Mouse (Mus musculus) skeletal muscle tissue, postnatal 0 days (tissue): ENCODE data around the gene Gar1. TPM values are rescaled to one million over a fixed set of nuclear protein-coding genes. Genes with fewer than 3 reads are reported as not detected.

Source experiments
- polyA plus RNA-seq: library from polyadenylated mRNA; unstranded; fragments of >200 nt; fragmentation: Nextera tagmentation; extraction: Ambion mirVana; gene quantifications from 2 replicates; pipeline ENCODE4 v1.2.1, GENCODE M21; 2015

Gene Gar1
- 25.3 and 29.0 TPM in 2 replicates for polyA plus RNA-seq

GRCm38 (mm10) chr3:129831035-129831568 is at the start of gene Gar1:
Gene Gar1, minus strand, starts transcription at chr3:129831396.

GRCm38 (mm10) chr3:129878405-129879021 is 47.3 kb upstream of the Gar1 start, which contains the start of gene Pla2g12a:
Gene Pla2g12a, plus strand, starts transcription at chr3:129878606.

GRCm38 (mm10) chr3:129835388-129835934 is 4.3 kb upstream of the Gar1 start, which contains the start of gene Cfi:
Gene Cfi, plus strand, starts transcription at chr3:129835884.

GRCm38 (mm10) chr3:129822206-129822775 is 8.9 kb downstream of the Gar1 start, which contains the start of gene Rrh:
Gene Rrh, minus strand, starts transcription at chr3:129822587.

GRCm38 (mm10) chr3:129803765-129804164 is 27.4 kb downstream of the Gar1 start, which contains the start of gene Lrit3:
Gene Lrit3, minus strand, starts transcription at chr3:129804030.

Other genes starting within 250 kb of the Gar1 start
- gene Egf, start 76.1 kb downstream of the Gar1 start, polyA plus RNA-seq: 8.0 and 11.5 TPM in 2 replicates
- not detected in 2 replicates for gene Lrit3, start 27.4 kb downstream of the Gar1 start, polyA plus RNA-seq
- gene Rrh, start 8.8 kb downstream of the Gar1 start, polyA plus RNA-seq: not detected in 2 replicates
- gene Cfi, start 4.5 kb upstream of the Gar1 start, polyA plus RNA-seq: 0.13 and 0.27 TPM in 2 replicates
- gene Pla2g12a, start 47.2 kb upstream of the Gar1 start, polyA plus RNA-seq: 35.9 and 39.9 TPM in 2 replicates
- gene Casp6, start 70.0 kb upstream of the Gar1 start, polyA plus RNA-seq: 16.2 and 17.8 TPM in 2 replicates
- 2.1 and 2.4 TPM in 2 replicates for gene Mcub, start 138.8 kb upstream of the Gar1 start, polyA plus RNA-seq
- gene Sec24b, start 230.2 kb upstream of the Gar1 start, polyA plus RNA-seq: 12.9 and 14.7 TPM in 2 replicates